Mouse (Mus musculus): ENCODE data around the gene Ap1b1. TPM values are rescaled to one million over a fixed set of nuclear protein-coding genes. Genes with fewer than 3 reads are reported as not detected.

Ap1b1 gene
- polyA plus RNA-seq (2014; fragmentation: Illumina TruSeq; extraction: RNeasy Lipid Tissue Mini Kit (QIAGEN cat#74804); ENCODE audit: low read depth, low replicate concordance), result 41.9 TPM

GRCm38 (mm10) chr11:4986695-4987486, at the start of gene Ap1b1:
Ap1b1 (plus strand) TSS chr11:4986824.

DNA sequence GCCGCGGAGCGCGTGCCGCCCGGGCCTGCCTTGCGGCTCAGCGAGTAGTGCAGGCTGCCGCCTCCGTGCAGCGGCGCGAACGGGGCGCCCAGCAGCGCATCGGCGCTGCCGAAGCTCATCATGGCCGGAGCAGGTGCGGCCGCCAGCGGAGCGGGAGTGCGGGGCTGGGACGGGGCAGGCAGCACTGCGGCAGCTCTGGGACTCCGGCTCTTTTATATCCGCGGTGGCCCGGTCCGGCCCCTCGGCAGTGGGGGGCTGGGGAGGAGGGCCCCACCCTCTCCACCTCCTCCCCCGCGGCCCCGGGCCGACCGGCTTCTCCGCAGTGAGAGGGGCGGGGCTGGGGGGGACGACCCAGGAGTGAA, 38.8 kb upstream of the Ap1b1 start, which contains the start of gene Nefh:
Nefh (minus strand) TSS at position 252 of the 362 bp plus-strand sequence.

GRCm38 (mm10) chr11:5057856-5058641, 71.4 kb downstream of the Ap1b1 start, which contains the start of gene Rasl10a:
Rasl10a (plus strand) TSS chr11:5058128.

GRCm38 (mm10) chr11:5065056-5065821, 78.6 kb downstream of the Ap1b1 start, which contains the start of gene Gas2l1:
Gas2l1 (minus strand) TSS chr11:5065327.

Other genes starting within 250 kb of the Ap1b1 start
- gene Cabp7, start 240.0 kb upstream of the Ap1b1 start, polyA plus RNA-seq (2014; fragmentation: Illumina TruSeq; extraction: RNeasy Lipid Tissue Mini Kit (QIAGEN cat#74804); ENCODE audit: low read depth, low replicate concordance), result not detected
- 83.4 TPM for gene Nf2, start 137.3 kb upstream of the Ap1b1 start, polyA plus RNA-seq (2014; fragmentation: Illumina TruSeq; extraction: RNeasy Lipid Tissue Mini Kit (QIAGEN cat#74804); ENCODE audit: low read depth, low replicate concordance)
- gene Nipsnap1, start 112.9 kb upstream of the Ap1b1 start, polyA plus RNA-seq (2014; fragmentation: Illumina TruSeq; extraction: RNeasy Lipid Tissue Mini Kit (QIAGEN cat#74804); ENCODE audit: low read depth, low replicate concordance), result 1.2 TPM
- 19.3 TPM for gene Thoc5, start 91.5 kb upstream of the Ap1b1 start, polyA plus RNA-seq (2014; fragmentation: Illumina TruSeq; extraction: RNeasy Lipid Tissue Mini Kit (QIAGEN cat#74804); ENCODE audit: low read depth, low replicate concordance)
- not detected for gene Nefh, start 38.8 kb upstream of the Ap1b1 start, polyA plus RNA-seq (2014; fragmentation: Illumina TruSeq; extraction: RNeasy Lipid Tissue Mini Kit (QIAGEN cat#74804); ENCODE audit: low read depth, low replicate concordance)
- 5.3 TPM for gene Rasl10a, start 71.3 kb downstream of the Ap1b1 start, polyA plus RNA-seq (2014; fragmentation: Illumina TruSeq; extraction: RNeasy Lipid Tissue Mini Kit (QIAGEN cat#74804); ENCODE audit: low read depth, low replicate concordance)
- gene Gas2l1, start 78.5 kb downstream of the Ap1b1 start, polyA plus RNA-seq (2014; fragmentation: Illumina TruSeq; extraction: RNeasy Lipid Tissue Mini Kit (QIAGEN cat#74804); ENCODE audit: low read depth, low replicate concordance), result 21.5 TPM
- 28.7 TPM for gene Rhbdd3, start 112.1 kb downstream of the Ap1b1 start, polyA plus RNA-seq (2014; fragmentation: Illumina TruSeq; extraction: RNeasy Lipid Tissue Mini Kit (QIAGEN cat#74804); ENCODE audit: low read depth, low replicate concordance)
- gene Ewsr1, start 112.4 kb downstream of the Ap1b1 start, polyA plus RNA-seq (2014; fragmentation: Illumina TruSeq; extraction: RNeasy Lipid Tissue Mini Kit (QIAGEN cat#74804); ENCODE audit: low read depth, low replicate concordance), result 190 TPM
- gene Emid1, start 165.4 kb downstream of the Ap1b1 start, polyA plus RNA-seq (2014; fragmentation: Illumina TruSeq; extraction: RNeasy Lipid Tissue Mini Kit (QIAGEN cat#74804); ENCODE audit: low read depth, low replicate concordance), result 1.4 TPM

Measured in heart, adult 10 weeks (tissue).